Mouse (Mus musculus) lung, postnatal 0 days (tissue): ENCODE results near the gene Gm11939.
"Not testable (repeated sequence)": the region's sequence is repeated elsewhere in the genome, so short reads cannot be mapped to it uniquely, and the experiment has no call there.

Source experiments
- CTCF ChIP-seq: IDR thresholded peaks from 2 replicates; pipeline ENCODE4 v1.5.1; 2016; ENCODE audit warnings: antibody characterized with exemption, mild to moderate bottlenecking
- EP300 ChIP-seq: IDR thresholded peaks from 2 replicates; pipeline ENCODE4 v1.6.1; 2016; ENCODE audit warnings: antibody characterized with exemption, mild to moderate bottlenecking, control low read depth

- not testable (repeated sequence) for TF ChIP-seq EP300, CTCF
Observed at GRCm38 (mm10) chr11:99597742-99598141, 38.5 kb upstream of the Gm11939 start, which contains the start of gene Krtap9-3.
